Mouse (Mus musculus) left cerebral cortex, postnatal 36 days (tissue): ENCODE measurements around the gene Tcf20. TPM values are rescaled to one million over a fixed set of nuclear protein-coding genes. Genes with fewer than 3 reads are reported as not detected.

Experiments
- DNase-seq, 2 experiments: peaks; one replicate each; pipeline ENCODE4 v3.0.0; 2021 to 2022; ENCODE audit warnings: low spot score in 2 of 2, mixed read lengths in 1 of 2
- intact Hi-C: fragments of 180-260 bp; cut with DNase I; formaldehyde crosslinking; loops from one replicate; pipeline ENCODE4 v1.15.1; 2025
- total RNA-seq, 2 experiments: library from RNA; stranded (reverse); gene quantifications; 2 replicates each; pipeline ENCODE4 v1.2.3; 2021

Gene Tcf20
- total RNA-seq, 2 experiments from 2014 or later, result 210 to 218 TPM

DNA sequence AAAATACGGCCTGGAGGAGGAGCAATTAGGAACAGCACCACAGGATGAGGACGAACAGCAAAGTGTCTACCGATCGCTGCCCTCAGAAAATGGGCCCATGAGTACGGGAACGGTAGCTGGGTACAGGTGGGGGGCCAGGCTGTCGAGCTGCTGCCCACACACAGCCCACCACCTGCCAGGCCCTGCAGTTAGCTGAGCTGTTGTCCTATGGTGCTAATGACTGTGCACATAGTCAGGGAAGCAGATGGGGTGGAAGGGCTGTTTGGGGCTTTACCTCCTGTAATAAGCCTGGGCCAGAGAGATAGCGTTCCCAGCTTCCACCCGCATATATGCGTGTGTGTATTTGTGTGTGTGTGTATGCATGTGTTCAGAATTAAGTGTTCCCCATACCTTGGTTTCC is 52.7 kb downstream of the Tcf20 start:
- intact Hi-C loops, result no loop called here
- DNase-seq, result no peak

DNA sequence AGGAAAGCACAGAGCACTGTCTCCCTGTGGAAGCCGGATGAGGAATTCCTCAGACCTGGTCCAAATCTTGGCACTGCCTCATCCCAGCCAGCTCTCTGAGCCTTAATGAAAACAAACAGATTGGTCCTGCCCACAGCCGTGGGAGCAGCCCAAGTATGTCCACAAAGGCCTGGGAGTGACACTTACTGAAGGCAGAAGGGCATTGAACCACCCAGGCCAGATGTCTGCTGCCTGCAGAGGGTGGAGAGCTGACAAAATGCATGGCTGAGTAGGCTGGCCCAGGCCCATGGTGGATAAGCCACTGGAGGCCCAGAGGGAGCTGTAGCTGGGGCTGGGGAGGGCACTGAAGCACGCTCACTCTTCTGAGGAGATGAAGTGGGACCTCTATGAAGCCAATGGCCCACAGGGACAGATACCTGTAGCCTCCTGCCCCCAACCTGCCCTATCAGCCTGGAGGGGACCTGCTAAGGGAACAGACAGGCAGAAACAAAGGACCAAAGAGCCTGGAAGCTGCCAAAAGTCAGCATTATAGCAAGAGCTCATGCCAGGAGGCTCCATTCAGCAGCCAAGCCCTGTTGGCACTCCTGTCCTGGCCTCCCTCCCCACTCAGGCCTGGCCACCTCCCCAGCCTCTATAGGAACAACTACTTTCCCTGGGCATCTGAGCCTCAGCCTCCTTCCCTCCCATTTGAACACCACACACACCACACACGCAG is 54.6 kb downstream of the Tcf20 start:
- no peak for DNase-seq
- intact Hi-C loops, result no loop called here

GRCm38 (mm10) chr15:82931436-82931835 is 56.2 kb downstream of the Tcf20 start:
- DNase-seq, result no peak

DNA sequence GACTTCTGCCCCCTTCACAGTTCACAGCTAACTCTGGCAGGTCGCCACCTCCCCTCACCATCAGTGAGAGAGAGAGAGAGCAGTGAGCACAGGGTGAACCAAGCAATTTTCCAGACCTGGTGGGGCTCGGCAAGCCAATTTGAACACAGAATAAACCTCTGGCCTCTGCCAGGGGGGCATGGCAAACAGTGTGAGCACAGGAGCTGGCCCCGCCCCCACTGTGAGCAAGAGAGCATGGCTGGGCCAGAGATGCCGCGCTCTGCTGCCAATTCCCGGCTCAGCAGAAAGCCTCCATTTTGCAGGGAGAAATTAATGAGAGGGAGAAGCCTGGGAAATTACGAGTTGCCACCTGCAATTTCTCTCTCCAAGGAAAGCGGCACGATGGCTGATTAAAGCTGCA is 58.1 kb downstream of the Tcf20 start:
- intact Hi-C loops, result no loop called here
- DNase-seq, result no peak

More at GRCm38 (mm10) chr15:82931436-82931835, 56.2 kb downstream of the Tcf20 start:
- intact Hi-C loops, result no loop called here

DNA sequence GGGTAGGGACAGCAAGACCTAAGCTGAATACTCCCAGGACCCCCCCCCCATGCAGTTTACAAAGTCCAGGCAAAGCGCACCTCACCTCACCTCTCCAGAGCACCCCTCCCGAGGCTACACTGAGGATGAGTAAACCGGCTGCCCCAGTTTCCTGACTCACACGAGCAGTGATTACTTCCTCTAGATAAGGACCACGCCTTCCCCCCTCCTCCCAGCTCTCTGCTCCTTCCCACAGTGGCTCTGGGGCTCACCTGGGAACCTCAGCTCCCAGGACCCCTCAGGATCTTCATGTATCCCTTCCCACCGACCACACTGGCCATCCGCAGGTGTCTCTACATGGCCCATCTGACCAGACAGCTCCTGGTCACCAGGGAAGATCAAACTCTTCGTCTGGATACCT is 58.8 kb downstream of the Tcf20 start:
- intact Hi-C loops, result no loop called here
- no peak for DNase-seq

DNA sequence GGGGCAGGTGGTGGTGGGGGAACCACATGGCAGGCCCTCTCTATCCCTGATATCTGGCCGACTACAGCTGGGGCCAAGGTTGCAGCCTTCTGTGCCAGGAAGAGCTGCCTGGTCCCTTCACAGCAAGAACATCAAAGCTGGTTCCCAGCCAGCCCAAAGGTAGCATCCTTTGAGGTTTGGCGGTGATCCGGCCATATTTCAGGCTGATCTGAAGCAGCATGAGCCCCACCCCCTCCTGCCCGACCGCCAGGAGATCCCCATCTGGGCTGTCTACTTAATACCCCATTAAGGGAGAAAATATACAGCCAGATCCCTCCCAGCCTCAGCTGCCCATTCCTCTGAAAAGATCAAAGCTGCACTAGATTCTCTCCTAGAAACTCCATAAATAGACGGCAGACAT is 59.6 kb downstream of the Tcf20 start:
- intact Hi-C loops, result no loop called here
- no peak for DNase-seq

DNA sequence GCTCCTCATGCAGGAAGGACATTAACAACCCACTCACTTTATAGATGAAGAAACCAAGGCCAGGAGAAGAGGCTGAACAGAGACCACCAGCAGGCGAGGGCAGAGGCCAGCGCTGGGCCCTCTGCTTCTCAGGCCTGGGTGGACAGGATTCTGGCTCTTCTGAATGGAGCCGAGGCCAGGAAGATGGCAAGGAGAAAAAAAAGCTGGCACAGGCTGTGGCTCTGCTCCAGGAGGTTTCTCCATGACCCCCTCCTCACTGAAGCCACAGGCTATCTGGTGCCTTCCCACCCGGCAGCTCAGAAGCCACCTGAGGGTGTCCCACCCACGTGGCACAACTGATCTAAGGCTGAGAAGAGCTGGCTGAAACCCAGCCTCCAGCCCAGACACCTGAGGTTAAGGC is 60.6 kb downstream of the Tcf20 start:
- intact Hi-C loops, result no loop called here
- DNase-seq, result no peak

DNA sequence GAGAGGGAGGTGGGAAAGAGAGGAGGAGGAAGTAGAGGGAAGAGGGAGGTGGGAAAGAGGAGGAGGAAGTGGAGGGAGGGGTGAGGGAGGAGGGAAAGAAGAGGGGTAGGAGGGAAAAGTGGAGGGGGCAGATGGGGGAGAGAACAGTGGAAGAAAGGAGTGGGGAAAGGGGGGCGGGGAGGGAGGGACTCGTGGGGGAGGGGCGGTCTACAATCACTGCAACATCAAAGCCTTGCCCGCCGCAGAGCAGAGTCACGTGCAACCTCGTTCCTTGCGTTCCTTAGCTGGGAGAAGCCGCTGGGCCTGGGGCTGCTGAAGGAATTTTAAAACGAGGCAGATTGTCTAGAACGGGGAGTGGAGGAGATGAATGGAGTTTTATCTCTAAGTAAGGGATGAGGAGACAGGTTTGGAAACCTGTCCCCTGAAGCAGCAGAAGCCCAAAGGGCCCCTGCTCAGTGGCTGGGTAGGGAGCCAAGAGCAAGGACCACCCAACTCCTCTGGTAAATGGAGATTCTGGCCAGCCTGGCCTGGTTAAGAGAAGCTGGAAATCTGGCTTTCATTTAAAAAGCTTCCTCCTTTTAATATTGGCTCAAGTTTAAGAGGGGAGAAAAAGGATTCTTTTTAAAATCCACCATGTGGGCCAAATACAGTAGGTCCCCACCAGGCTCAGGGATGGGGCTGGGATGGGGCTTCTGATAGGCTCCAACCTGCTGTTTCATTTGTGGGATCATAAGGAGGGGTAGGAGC is 62.8 kb downstream of the Tcf20 start:
- no peak for DNase-seq
- intact Hi-C loops, result loop anchor here (5.0 kb wide), 1 partner anchor 32 kb away; no protein-coding TSS in a partner anchor

- intact Hi-C loops, result loop anchor here (5.0 kb wide), 1 partner anchor 34 kb away; no protein-coding TSS in a partner anchor
- DNase-seq, result no peak
Observed at GRCm38 (mm10) chr15:82923531-82923930, 64.1 kb downstream of the Tcf20 start.

- DNase-seq, result no peak
- intact Hi-C loops, result loop anchor here (5.0 kb wide), 1 partner anchor 35 kb away; no protein-coding TSS in a partner anchor
Observed at GRCm38 (mm10) chr15:82922755-82923154, 64.9 kb downstream of the Tcf20 start.

- intact Hi-C loops, result loop anchor here (5.0 kb wide), 1 partner anchor 35 kb away; no protein-coding TSS in a partner anchor
- DNase-seq, result peak; percentile 80 to 84
Observed at GRCm38 (mm10) chr15:82922052-82922451, 65.6 kb downstream of the Tcf20 start.

GRCm38 (mm10) chr15:82921559-82921958 is 66.1 kb downstream of the Tcf20 start:
- DNase-seq, result no peak
- intact Hi-C loops, result loop anchor here (5.0 kb wide), 1 partner anchor 36 kb away; no protein-coding TSS in a partner anchor

GRCm38 (mm10) chr15:82920895-82921515 is 66.7 kb downstream of the Tcf20 start:
- no peak for DNase-seq
- intact Hi-C loops, result loop anchor here (5.0 kb wide), 1 partner anchor 36 kb away; no protein-coding TSS in a partner anchor

DNA sequence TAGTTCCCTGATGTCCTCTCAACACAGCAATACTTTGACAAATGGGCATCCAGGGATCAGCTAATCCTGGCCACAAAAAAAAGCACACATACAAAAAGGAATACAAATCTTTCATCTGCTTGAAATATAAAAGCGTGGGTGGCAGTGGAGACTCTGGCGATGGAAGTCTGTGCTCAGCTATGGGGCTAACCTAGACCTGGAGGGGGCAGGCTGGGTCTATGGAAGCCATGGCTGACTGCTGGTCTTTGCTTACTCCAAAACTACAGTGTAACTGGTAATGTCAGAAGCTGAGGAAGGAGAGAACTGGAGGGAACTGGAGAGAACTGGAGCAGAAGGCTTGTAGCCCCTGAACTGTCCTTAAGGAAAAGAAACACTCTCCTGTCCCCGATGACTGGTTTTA is 69.7 kb downstream of the Tcf20 start:
- no peak for DNase-seq
- intact Hi-C loops, result no loop called here

DNA sequence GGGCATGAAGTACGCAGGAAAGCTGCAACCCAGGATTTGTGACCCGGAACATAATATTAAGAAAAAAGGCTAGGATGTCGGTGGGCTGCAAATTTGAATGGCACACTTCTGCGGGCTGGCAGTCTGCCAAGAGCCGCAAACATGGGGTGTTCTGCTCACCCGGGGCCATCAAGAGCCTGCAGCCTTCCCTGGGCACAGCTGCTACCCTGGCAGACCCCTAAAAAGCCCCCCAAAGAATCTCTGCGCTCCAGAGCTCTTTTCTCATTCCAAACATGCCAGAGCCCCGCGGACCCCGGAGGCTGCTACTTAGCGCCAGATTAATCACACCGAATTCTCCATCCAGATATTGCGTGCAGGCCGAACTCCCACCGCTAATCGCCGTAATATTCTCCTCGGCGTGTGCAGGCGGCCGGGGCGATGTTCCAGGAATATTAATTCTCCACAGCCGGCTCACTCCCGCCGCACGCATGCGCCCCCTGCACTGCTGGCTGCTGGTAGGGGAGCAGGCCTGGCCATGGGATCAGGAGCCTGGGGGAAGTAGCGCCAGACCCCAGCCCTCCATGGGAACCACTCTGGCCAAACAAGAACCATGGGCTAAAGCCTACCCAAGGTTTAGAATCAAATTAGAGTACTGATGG is 70.3 kb downstream of the Tcf20 start:
- peak; percentile 59 to 64 for DNase-seq
- intact Hi-C loops, result no loop called here

GRCm38 (mm10) chr15:82914455-82914854 is 73.2 kb downstream of the Tcf20 start:
- no peak for DNase-seq
- intact Hi-C loops, result no loop called here

- intact Hi-C loops, result no loop called here
- DNase-seq, result peak in 1 of 2 experiments; percentile 55
Observed at GRCm38 (mm10) chr15:82911965-82912337, 75.7 kb downstream of the Tcf20 start.

DNA sequence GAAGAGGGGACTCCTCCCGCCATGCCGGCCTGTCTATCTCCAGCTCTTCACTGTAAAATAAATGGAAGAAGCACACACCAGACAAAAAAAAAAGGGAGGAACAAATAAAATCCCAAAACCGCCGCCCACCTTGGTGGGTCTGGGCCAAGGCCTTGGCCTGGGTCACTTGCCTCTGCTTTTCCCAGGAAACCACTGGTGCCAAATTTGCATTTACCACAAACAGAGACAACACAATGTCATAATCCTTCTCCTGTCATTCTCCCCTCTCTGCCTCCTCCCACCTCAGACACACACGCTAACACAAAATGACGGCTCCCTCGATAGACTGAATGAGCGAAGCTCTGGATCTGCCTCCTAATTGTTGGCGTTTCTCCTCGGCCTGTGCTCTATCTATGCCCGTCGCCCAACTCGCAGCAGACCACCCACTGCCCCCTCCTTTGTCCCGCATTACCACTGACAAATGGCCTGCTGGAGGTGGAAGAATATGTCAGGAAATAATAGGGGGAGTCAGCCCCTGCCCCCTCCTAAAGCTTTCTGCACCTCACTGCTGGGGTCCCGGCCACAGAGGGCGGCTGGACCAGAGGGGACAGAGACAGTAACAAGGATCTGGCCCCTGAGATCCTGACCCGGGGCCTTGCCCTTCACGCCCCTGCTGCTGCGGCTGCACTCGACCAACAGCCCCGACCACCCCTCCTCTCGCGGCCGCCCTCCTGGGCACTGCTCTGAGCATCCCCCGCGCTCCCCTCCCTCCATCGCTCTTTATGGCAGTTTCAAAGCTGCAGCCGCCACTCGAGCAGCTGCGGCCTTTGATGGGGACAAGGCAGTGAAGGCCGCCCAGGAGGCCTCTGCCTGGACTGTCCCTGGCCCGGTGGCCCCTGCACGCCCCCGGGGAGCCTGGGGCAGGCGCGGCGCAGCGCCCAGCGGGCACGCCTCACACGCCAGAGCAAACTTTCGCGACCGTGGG is 76.4 kb downstream of the Tcf20 start:
- no peak for DNase-seq
- intact Hi-C loops, result no loop called here

DNA sequence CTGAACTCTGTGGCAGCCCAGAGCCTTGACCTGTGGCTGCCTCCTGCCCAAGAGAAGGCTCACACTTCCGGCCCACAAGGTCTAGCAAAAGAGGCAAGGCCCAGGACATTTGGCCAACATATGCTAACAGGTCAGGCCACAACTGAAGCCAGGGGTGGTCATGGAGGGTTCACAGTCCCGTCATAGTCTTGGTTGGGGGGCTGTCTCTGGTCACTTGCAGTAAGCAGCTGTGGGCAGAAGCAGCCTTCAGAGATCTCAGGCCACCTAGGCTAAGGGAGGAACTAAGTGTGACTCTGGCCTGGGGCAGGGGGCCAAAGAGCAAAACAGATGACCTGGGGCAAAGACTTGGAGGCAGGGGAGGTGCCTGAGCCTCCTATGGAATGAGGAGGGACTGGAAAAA is 77.1 kb downstream of the Tcf20 start:
- intact Hi-C loops, result no loop called here
- no peak for DNase-seq
